Mouse (Mus musculus) liver, embryonic 14.5 days (tissue): Measurements from ENCODE around the gene Dazap2. TPM values are rescaled to one million over a fixed set of nuclear protein-coding genes. Genes with fewer than 3 reads are reported as not detected.

Experiments
- ATAC-seq: fragments of 200-750 bp; cut with Nextera tagmentation; 2 replicates; pipeline ENCODE4 v1.8.0; 2017; ENCODE audit warnings: moderate number of reproducible peaks, mild to moderate bottlenecking, moderate library complexity; ENCODE audit not compliant: insufficient read depth
- DNase-seq, 3 experiments: peaks; one replicate each; pipeline ENCODE4 v3.0.0-alpha.2; 2012 to 2013; ENCODE audit warnings: low read depth in 3 of 3, low spot score in 3 of 3
- H3K27ac ChIP-seq: fragments of 300-500 bp; sonication (generic); 2 replicates; pipeline ENCODE4 v1.5.1; 2014; ENCODE audit warnings: moderate library complexity, mild to moderate bottlenecking, control low read depth, inconsistent platforms
- H3K27me3 ChIP-seq: fragments of 300-500 bp; sonication (generic); 2 replicates; pipeline ENCODE4 v1.6.1; 2014; ENCODE audit warnings: mild to moderate bottlenecking, low read length, moderate library complexity; ENCODE audit not compliant: control insufficient read depth, insufficient read depth
- H3K36me3 ChIP-seq: fragments of 300-500 bp; sonication (generic); replicated peaks from 2 replicates; pipeline ENCODE4 v1.6.1; 2014; ENCODE audit warnings: low read depth; ENCODE audit not compliant: control insufficient read depth, insufficient read depth
- H3K4me1 ChIP-seq, 2 experiments: fragments of 200-500 bp in 1 of 2; fragments of 300-500 bp in 1 of 2; sonication (generic) in 1 of 2; replicated peaks; 2 replicates each; pipeline ENCODE4 v1.6.1; 2012 to 2014; ENCODE audit warnings: antibody characterized with exemption in 1 of 2, inconsistent platforms in 1 of 2, low read length in 1 of 2; ENCODE audit not compliant: control insufficient read depth in 2 of 2, insufficient read depth in 2 of 2
- H3K4me2 ChIP-seq: fragments of 300-500 bp; sonication (generic); 2 replicates; pipeline ENCODE4 v1.6.1; 2014; ENCODE audit warnings: low read depth, mild to moderate bottlenecking, control low read depth, moderate library complexity
- H3K4me3 ChIP-seq, 2 experiments: fragments of 200-500 bp in 1 of 2; fragments of 300-500 bp in 1 of 2; sonication (generic) in 1 of 2; 2 replicates each; pipeline ENCODE4 v1.5.1; 2012 to 2014; ENCODE audit warnings: low read depth in 2 of 2, low read length in 2 of 2, mild to moderate bottlenecking in 2 of 2, control low read depth in 1 of 2, inconsistent platforms in 1 of 2, moderate library complexity in 1 of 2; ENCODE audit not compliant: insufficient read depth in 1 of 2
- H3K9ac ChIP-seq: fragments of 300-500 bp; sonication (generic); replicated peaks from 2 replicates; pipeline ENCODE4 v1.6.1; 2014; ENCODE audit warnings: mild to moderate bottlenecking, control low read depth, moderate library complexity
- H3K9me3 ChIP-seq: fragments of 300-500 bp; sonication (generic); 2 replicates; pipeline ENCODE4 v1.6.1; 2016; ENCODE audit warnings: low read length, mixed read lengths; ENCODE audit not compliant: control insufficient read depth
- CTCF ChIP-seq: IDR thresholded peaks from 2 replicates; pipeline ENCODE4 v1.5.1; 2016; ENCODE audit warnings: antibody characterized with exemption, low read depth, control low read depth
- EP300 ChIP-seq: IDR thresholded peaks from 2 replicates; pipeline ENCODE4 v1.6.1; 2016; ENCODE audit warnings: antibody characterized with exemption, low read depth
- WGBS: fragments of 180-500 bp; shearing (Covaris S2); extraction: QIAGEN DNeasy Blood & Tissue Kit; methylation state at CpG from one replicate; pipeline ENCODE4 v1.1.7; 2014; ENCODE audit not compliant: insufficient replicate concordance; 5-methylcytosine and 5-hydroxymethylcytosine counted together
- polyA plus RNA-seq, 2 experiments: library from polyadenylated mRNA; depleted of rRNA in 1 of 2; stranded (reverse) in 1 of 2; unstranded in 1 of 2; fragments of >200 nt; fragmentation: Nextera tagmentation in 1 of 2; extraction: Ambion mirVana in 1 of 2; gene quantifications; 2 replicates each; pipeline versions ENCODE4 v1.2.1 to v1.2.3; 2012 to 2014

Dazap2 gene
- polyA plus RNA-seq, 2 experiments: 107 to 178 TPM

GRCm38 (mm10) chr15:100628797-100629196, 13.6 kb downstream of the Dazap2 start:
- Histone ChIP-seq H3K36me3 (no peaks in the 10 kb centered on the region), H3K27ac (no peak overlapping the region), H3K4me1 (peaks cover 0 to 16% of the 10 kb centered on the region in 2 experiments; a peak in 2 of 4 replicates), H3K4me3 (no peak overlapping the region), H3K9me3 (no peaks in the 10 kb centered on the region), H3K27me3 (no peaks in the 10 kb centered on the region), H3K9ac (no peak overlapping the region), H3K4me2 (no peak overlapping the region)
- no peak for DNase-seq
- ATAC-seq: no peak
- 35% methylated on average over 7 of the region's 7 CpGs for WGBS
- TF ChIP-seq EP300 (no peak), CTCF (no peak)

DNA sequence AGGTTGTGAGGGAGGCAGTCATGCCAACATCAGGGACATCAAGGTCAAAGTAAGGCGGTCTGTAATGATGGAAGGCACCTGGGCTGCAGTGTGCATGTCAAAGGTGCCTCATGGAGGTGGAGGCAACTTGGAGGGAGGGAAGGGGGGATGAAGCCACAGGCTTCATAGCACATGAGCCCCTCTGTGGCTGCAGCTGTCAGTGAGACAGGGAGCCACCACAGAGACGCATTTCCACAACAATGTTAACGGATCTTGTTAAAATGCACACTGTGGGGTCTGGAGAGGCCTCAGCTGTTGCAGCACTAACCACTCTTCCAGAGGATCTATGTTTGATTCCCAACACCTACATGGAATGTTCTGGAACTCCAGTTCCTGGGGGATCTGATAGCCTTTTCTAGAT, 15.0 kb downstream of the Dazap2 start:
- Histone ChIP-seq H3K27me3 (peaks cover 9% of the 10 kb centered on the region), H3K9me3 (no peaks in the 10 kb centered on the region)

GRCm38 (mm10) chr15:100631454-100632170, 16.5 kb downstream of the Dazap2 start:
- Histone ChIP-seq H3K4me1 (peaks cover 0 to 16% of the 10 kb centered on the region in 2 experiments; a peak in 2 of 4 replicates), H3K27ac (no peak overlapping the region), H3K36me3 (no peaks in the 10 kb centered on the region), H3K4me2 (no peak overlapping the region), H3K4me3 (no peak overlapping the region), H3K9me3 (no peaks in the 10 kb centered on the region), H3K27me3 (peaks cover 24% of the 10 kb centered on the region), H3K9ac (no peak overlapping the region)
- 31% methylated on average over 12 of the region's 12 CpGs for WGBS
- TF ChIP-seq EP300 (no peak), CTCF (no peak)
- ATAC-seq (no peak), DNase-seq (no peak)

More for the DNA sequence above, 15.0 kb downstream of the Dazap2 start:
- no peak for ATAC-seq
- Histone ChIP-seq H3K27ac (no peak overlapping the region), H3K36me3 (no peaks in the 10 kb centered on the region), H3K4me3 (no peak overlapping the region), H3K4me1 (peaks cover 0 to 16% of the 10 kb centered on the region in 2 experiments; a peak in 2 of 4 replicates), H3K4me2 (no peak overlapping the region), H3K9ac (no peak overlapping the region)
- no peak for TF ChIP-seq CTCF
- TF ChIP-seq EP300: no peak
- DNase-seq: no peak
- 65% methylated on average over 3 of the region's 3 CpGs for WGBS

DNA sequence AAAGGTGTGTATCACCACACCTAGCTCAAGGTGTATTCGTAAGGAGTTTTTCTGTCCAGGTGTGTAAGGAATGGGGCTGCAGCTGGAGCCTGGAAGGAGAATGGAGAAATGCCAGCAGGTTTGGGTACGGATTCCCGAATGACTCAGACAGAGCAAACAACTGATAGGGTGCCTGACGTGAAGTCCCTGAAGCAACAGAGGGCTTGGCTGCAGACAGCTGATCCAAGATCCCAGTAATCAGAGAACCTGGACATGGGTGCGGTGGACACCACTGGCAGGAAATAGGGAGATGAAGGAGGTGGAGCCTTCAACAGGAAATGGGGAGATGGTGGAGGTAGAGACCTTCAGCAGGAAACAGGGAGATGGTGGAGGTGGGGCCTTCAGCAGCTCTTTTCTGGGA, 17.2 kb downstream of the Dazap2 start:
- TF ChIP-seq CTCF (no peak), EP300 (no peak)
- Histone ChIP-seq H3K36me3 (no peaks in the 10 kb centered on the region), H3K27ac (no peak overlapping the region), H3K4me2 (no peak overlapping the region), H3K9ac (no peak overlapping the region), H3K27me3 (peaks cover 31% of the 10 kb centered on the region), H3K9me3 (no peaks in the 10 kb centered on the region), H3K4me3 (no peak overlapping the region), H3K4me1 (peaks cover 0 to 17% of the 10 kb centered on the region in 2 experiments; a peak in 2 of 4 replicates)
- no peak for DNase-seq
- 49% methylated on average over 5 of the region's 5 CpGs for WGBS
- no peak for ATAC-seq

DNA sequence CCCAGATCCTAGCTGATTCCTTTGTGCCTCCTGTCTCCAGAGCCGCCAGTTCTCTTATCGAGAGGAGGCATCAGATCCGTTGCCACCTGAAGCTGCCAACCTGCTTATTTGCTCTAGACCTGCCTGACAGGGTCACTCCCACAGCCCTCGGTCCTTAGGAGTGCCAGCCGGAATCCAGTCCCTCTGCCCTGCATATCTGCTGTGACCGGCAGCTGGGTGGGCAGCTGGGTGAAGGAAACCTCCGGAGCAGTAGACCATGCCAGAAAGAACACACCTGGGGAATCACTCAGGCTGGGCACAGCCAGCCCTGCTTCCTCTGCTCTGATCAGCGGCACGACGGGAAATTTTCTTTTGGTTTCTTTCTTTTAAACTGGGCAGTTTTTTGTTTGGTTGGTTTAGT, 18.2 kb downstream of the Dazap2 start:
- DNase-seq: no peak
- 65% methylated on average over 10 of the region's 10 CpGs for WGBS
- ATAC-seq: no peak
- Histone ChIP-seq H3K36me3 (no peaks in the 10 kb centered on the region), H3K27me3 (peaks cover 41% of the 10 kb centered on the region), H3K4me3 (no peak overlapping the region), H3K9me3 (no peaks in the 10 kb centered on the region), H3K9ac (no peak overlapping the region), H3K4me1 (peaks cover 0 to 16% of the 10 kb centered on the region in 2 experiments; a peak in 2 of 4 replicates), H3K4me2 (no peak overlapping the region), H3K27ac (no peak overlapping the region)
- TF ChIP-seq CTCF: no peak
- no peak for TF ChIP-seq EP300
